Mouse (Mus musculus) CH12.LX (cell line): ENCODE results near the gene A2ml1. TPM values are rescaled to one million over a fixed set of nuclear protein-coding genes. Genes with fewer than 3 reads are reported as not detected.

ENCODE experiments used
- DNase-seq: peaks from one replicate; pipeline ENCODE4 v3.0.0-alpha.2; 2013; ENCODE audit errors: extremely low read depth
- H3K27ac ChIP-seq: 2 replicates; pipeline ENCODE4 v1.5.1; 2012; ENCODE audit warnings: low read depth, mild to moderate bottlenecking, control low read depth, moderate library complexity; ENCODE audit not compliant: insufficient read depth
- H3K27me3 ChIP-seq: replicated peaks from 2 replicates; pipeline ENCODE3; 2012; ENCODE audit warnings: inconsistent platforms
- H3K36me3 ChIP-seq, 2 experiments: replicated peaks in 1 of 2; 2 replicates each; pipeline versions ENCODE3 to v1.6.1; 2012; ENCODE audit warnings: inconsistent platforms in 1 of 2, low read length in 1 of 2, mild to moderate bottlenecking in 1 of 2, mixed read lengths in 1 of 2, moderate library complexity in 1 of 2; ENCODE audit not compliant: control insufficient read depth in 1 of 2, insufficient read depth in 1 of 2
- H3K4me1 ChIP-seq, 2 experiments: 2 replicates each; pipeline ENCODE4 v1.6.1; 2012; ENCODE audit warnings: inconsistent platforms in 1 of 2, moderate library complexity in 1 of 2; ENCODE audit not compliant: insufficient read depth in 2 of 2, control insufficient read depth in 1 of 2
- H3K4me2 ChIP-seq: 2 replicates; pipeline ENCODE4 v1.6.1; 2012; ENCODE audit warnings: low read depth, mild to moderate bottlenecking, control low read depth; ENCODE audit not compliant: poor library complexity, insufficient read depth, severe bottlenecking
- H3K4me3 ChIP-seq, 3 experiments: fragments of 150-350 bp in 1 of 3; sonication (generic) in 1 of 3; replicated peaks in 1 of 3; 2 replicates each; pipeline versions ENCODE3 to v1.5.1; 2011 to 2012; ENCODE audit warnings: low read depth in 2 of 3, low read length in 2 of 3, mild to moderate bottlenecking in 2 of 3, moderate library complexity in 2 of 3, control low read depth in 1 of 3, improper control_type of control experiment in 1 of 3, inconsistent platforms in 1 of 3, mixed read lengths in 1 of 3; ENCODE audit not compliant: poor library complexity in 1 of 3
- H3K79me2 ChIP-seq: replicated peaks from 2 replicates; pipeline ENCODE4 v1.6.1; 2012; ENCODE audit warnings: mild to moderate bottlenecking, moderate library complexity; ENCODE audit not compliant: control insufficient read depth, poor library complexity, insufficient read depth, severe bottlenecking; ENCODE audit errors: extremely low read depth
- H3K9ac ChIP-seq: 2 replicates; pipeline ENCODE4 v1.6.1; 2012; ENCODE audit warnings: low read depth, mild to moderate bottlenecking, control low read depth, moderate library complexity; ENCODE audit not compliant: insufficient read depth
- H3K9me3 ChIP-seq: replicated peaks from 2 replicates; pipeline ENCODE3; 2012; ENCODE audit warnings: low read length, inconsistent platforms, mixed read lengths
- BHLHE40 ChIP-seq: IDR thresholded peaks from 2 replicates; pipeline ENCODE4 v1.6.1; 2011; ENCODE audit warnings: mild to moderate bottlenecking, low read depth, low read length, improper control_type of control experiment
- CTCF ChIP-seq, 2 experiments: IDR thresholded peaks in 1 of 2; conservative IDR thresholded peaks in 1 of 2; 2 replicates each; pipeline ENCODE4 v1.5.1; 2011 to 2012; ENCODE audit warnings: low read depth in 2 of 2, low read length in 2 of 2, improper control_type of control experiment in 1 of 2, inconsistent platforms in 1 of 2, mild to moderate bottlenecking in 1 of 2, moderate library complexity in 1 of 2
- ELF1 ChIP-seq: IDR thresholded peaks from 2 replicates; pipeline ENCODE4 v1.6.1; 2014; ENCODE audit warnings: low read depth, mild to moderate bottlenecking, inconsistent platforms, low read length, improper control_type of control experiment
- HCFC1 ChIP-seq: IDR thresholded peaks from 2 replicates; pipeline ENCODE4 v1.6.1; 2012; ENCODE audit warnings: low read depth, mild to moderate bottlenecking, inconsistent platforms, low read length, improper control_type of control experiment
- KAT2A ChIP-seq: IDR thresholded peaks from 2 replicates; pipeline ENCODE4 v1.6.1; 2012; ENCODE audit warnings: low read length, improper control_type of control experiment, inconsistent platforms; ENCODE audit not compliant: insufficient replicate concordance
- MAX ChIP-seq: IDR thresholded peaks from 2 replicates; pipeline ENCODE4 v1.6.1; 2011; ENCODE audit warnings: low read length, improper control_type of control experiment
- MEF2A ChIP-seq: IDR thresholded peaks from 2 replicates; pipeline ENCODE4 v1.6.1; 2014; ENCODE audit warnings: low read depth, mild to moderate bottlenecking, inconsistent platforms, low read length, improper control_type of control experiment, borderline replicate concordance
- MYC ChIP-seq: IDR thresholded peaks from 2 replicates; pipeline ENCODE4 v1.6.1; 2011; ENCODE audit warnings: low read depth, mild to moderate bottlenecking, improper control_type of control experiment, low read length
- RAD21 ChIP-seq: IDR thresholded peaks from 2 replicates; pipeline ENCODE4 v1.6.1; 2011; ENCODE audit warnings: low read depth, mild to moderate bottlenecking, low read length, improper control_type of control experiment, moderate library complexity
- TBP ChIP-seq: conservative IDR thresholded peaks from 2 replicates; pipeline ENCODE4 v1.6.1; 2011; ENCODE audit warnings: low read depth, low read length, improper control_type of control experiment
- USF1 ChIP-seq: IDR thresholded peaks from 2 replicates; pipeline ENCODE4 v1.6.1; 2014; ENCODE audit warnings: low read depth, mild to moderate bottlenecking, inconsistent platforms, low read length, improper control_type of control experiment
- ZNF384 ChIP-seq: IDR thresholded peaks from 2 replicates; pipeline ENCODE4 v1.6.1; 2012; ENCODE audit warnings: low read depth, low read length, improper control_type of control experiment, inconsistent platforms
- dilution Hi-C: fragments of 300-500 bp; cut with MboI; formaldehyde crosslinking; loops from 2 replicates; pipeline ENCODE4 v1.14.3; 2020; ENCODE audit warnings: low sequenced_read_pairs; ENCODE audit not compliant: extremely low pct_unique_long_range_greater_than_20kb, extremely low pct_ligation_motif_present
- in situ Hi-C: fragments of 300-500 bp; cut with MboI; formaldehyde crosslinking; loops from 3 replicates; pipeline ENCODE4 v1.14.3; 2019; ENCODE audit warnings: low sequenced_read_pairs, low pct_ligation_motif_present, low pct_unique_long_range_greater_than_20kb, mixed read lengths
- polyA plus RNA-seq: library from polyadenylated mRNA; unstranded; fragments of >175 nt; gene quantifications from 2 replicates; pipeline ENCODE4 v1.2.1, GENCODE M21; 2012; ENCODE audit warnings: low read depth; ENCODE audit not compliant: insufficient read length
- total RNA-seq, 2 experiments: library from RNA; depleted of rRNA; stranded (reverse); fragments of 300-350 nt in 1 of 2; fragments of >200 nt in 1 of 2; gene quantifications; 2 replicates each; pipeline ENCODE4 v1.2.3; 2012 to 2014

The A2ml1 gene
- total and polyA plus RNA-seq, 3 experiments: not detected

DNA sequence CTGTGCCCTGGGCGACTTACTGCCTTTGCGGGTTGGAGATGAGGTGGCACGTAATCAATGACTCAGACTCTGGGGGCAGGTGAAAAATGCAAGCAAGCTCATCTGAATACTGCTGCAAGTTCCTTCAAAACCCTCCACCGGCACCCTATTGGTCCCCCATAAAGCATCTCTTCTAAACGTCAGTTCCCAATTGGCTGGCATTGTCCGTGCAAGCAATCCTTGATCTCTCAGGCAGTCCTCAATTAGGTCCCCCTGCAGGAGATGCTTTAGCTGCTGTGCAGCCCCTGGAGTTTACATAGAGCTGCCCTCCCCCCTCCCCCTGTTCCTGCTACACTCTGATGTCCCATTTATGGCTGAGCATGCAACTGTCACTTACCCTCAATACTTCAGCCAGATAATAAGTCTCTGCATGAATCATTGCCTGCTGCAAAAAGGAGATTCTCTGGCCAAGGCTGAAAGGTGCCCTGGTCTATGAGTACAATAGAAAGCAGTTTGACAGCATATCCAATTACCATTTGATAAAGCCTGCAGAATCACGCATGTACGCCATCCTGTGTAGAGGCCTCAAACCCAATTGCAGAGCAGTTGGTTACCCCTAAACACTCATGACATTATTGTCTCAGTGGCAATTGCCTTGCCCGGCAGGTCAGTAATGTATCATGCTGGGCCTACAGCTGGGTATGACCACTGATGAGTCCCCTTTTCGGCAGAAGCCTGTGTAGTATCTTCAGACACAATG lies 21.2 kb upstream of the A2ml1 start:
- no peak overlapping the region for H3K9ac ChIP-seq
- no peak overlapping the region for H3K4me2 ChIP-seq
- in situ Hi-C loops (loop anchor here (10.0 kb wide), 1 partner anchor 142 kb away; no protein-coding TSS in a partner anchor), dilution Hi-C loops (no loop called here)
- no peak for DNase-seq
- no peaks in the 10 kb centered on the region for H3K27me3 ChIP-seq
- H3K79me2 ChIP-seq: no peaks in the 10 kb centered on the region
- H3K4me1 ChIP-seq: no peaks in the 10 kb centered on the region; a peak in 1 of 4 replicates
- no peaks in the 10 kb centered on the region for H3K9me3 ChIP-seq
- no peaks in the 10 kb centered on the region for H3K36me3 ChIP-seq
- H3K4me3 ChIP-seq: no peak overlapping the region
- no peak overlapping the region for H3K27ac ChIP-seq
- TF ChIP-seq MAX (no peak), USF1 (no peak), ZNF384 (no peak)

DNA sequence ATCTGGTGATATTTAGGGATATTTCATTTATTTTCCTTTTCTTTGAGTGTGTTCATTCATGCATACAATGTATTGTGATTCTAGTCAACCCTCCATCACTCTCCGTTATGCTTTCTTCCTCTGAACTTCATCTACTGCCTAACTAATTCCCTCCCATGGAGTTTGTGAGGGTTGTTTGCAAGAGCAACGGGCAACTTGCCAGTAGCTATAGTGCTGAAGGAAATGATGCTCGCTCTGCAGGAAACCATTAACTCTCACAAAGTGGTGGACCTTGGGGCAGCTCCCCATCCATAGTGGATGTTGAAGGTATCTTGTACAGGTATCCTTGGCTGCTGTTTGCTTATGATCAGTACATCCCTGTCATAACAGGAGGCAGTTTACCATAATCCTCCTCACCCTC lies 20.6 kb upstream of the A2ml1 start:
- Histone ChIP-seq H3K36me3 (no peaks in the 10 kb centered on the region), H3K79me2 (no peaks in the 10 kb centered on the region), H3K27ac (no peak overlapping the region), H3K27me3 (no peaks in the 10 kb centered on the region), H3K9ac (no peak overlapping the region), H3K4me2 (no peak overlapping the region), H3K4me3 (no peak overlapping the region), H3K4me1 (peaks cover 0 to 4% of the 10 kb centered on the region in 2 experiments; a peak in 3 of 4 replicates), H3K9me3 (no peaks in the 10 kb centered on the region)
- dilution Hi-C loops: no loop called here
- in situ Hi-C loops: loop anchor here (10.0 kb wide), 1 partner anchor 143 kb away; no protein-coding TSS in a partner anchor
- no peak for TF ChIP-seq ELF1
- no peak for TF ChIP-seq HCFC1
- no peak for DNase-seq

DNA sequence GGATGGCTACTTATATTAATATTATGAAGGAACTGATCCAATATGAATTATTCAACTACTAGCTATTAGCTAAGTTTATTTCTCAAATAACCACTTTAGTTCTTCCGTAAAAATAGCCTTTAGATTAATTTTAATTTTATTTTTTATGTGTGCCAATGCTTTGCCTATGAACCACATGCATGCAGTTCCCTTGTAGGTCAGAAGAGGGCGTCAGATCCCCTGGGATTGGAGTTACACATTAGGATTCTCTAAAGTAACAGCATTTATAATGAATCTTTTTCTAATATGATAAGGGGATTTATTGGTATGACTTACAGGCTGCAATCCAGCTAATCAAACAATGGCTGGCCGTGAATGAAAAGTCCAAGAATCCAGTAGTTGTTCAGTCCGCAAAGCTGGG lies 18.1 kb upstream of the A2ml1 start:
- in situ Hi-C loops: no loop called here
- no peak overlapping the region for H3K9ac ChIP-seq
- no peak for DNase-seq
- peak; percentile 49 to 52; a peak in 3 of 4 replicates for TF ChIP-seq CTCF (conservative IDR thresholded peaks at IDR 0.05 in 1 of 2, IDR thresholded peaks at IDR 0.05 in 1 of 2; ENCODE audit: low read depth in 2 of 2, low read length in 2 of 2)
- TF ChIP-seq RAD21: peak; percentile 22
- TF ChIP-seq MEF2A: no peak
- TF ChIP-seq MYC: no peak
- no peak for TF ChIP-seq KAT2A
- TF ChIP-seq TBP: no peak
- no peak for TF ChIP-seq BHLHE40
- no peak for TF ChIP-seq MAX
- no peaks in the 10 kb centered on the region for H3K9me3 ChIP-seq
- H3K79me2 ChIP-seq: no peaks in the 10 kb centered on the region
- no peak overlapping the region for H3K27ac ChIP-seq
- dilution Hi-C loops: no loop called here
- H3K4me1 ChIP-seq: peaks cover 2 to 12% of the 10 kb centered on the region in 2 experiments; a peak in 3 of 4 replicates
- no peaks in the 10 kb centered on the region for H3K27me3 ChIP-seq
- H3K4me2 ChIP-seq: no peak overlapping the region
- no peak overlapping the region for H3K4me3 ChIP-seq
- no peaks in the 10 kb centered on the region for H3K36me3 ChIP-seq
